Mouse (Mus musculus) brain, embryonic 14.5 days (tissue): ENCODE data around the gene Aven.

Experiments
- CTCF ChIP-seq: fragments of 200-500 bp; IDR thresholded peaks from 2 replicates; pipeline ENCODE4 v1.5.1; 2012; ENCODE audit warnings: inconsistent platforms, mild to moderate bottlenecking, moderate library complexity, borderline replicate concordance; ENCODE audit not compliant: insufficient read depth, insufficient read length; ENCODE audit errors: extremely low read depth
- POLR2A ChIP-seq: fragments of 200-500 bp; IDR thresholded peaks from 2 replicates; pipeline ENCODE4 v1.6.1; 2012; ENCODE audit warnings: mild to moderate bottlenecking, inconsistent platforms, borderline replicate concordance; ENCODE audit not compliant: poor library complexity, insufficient read depth, insufficient read length, severe bottlenecking; ENCODE audit errors: extremely low read depth

DNA sequence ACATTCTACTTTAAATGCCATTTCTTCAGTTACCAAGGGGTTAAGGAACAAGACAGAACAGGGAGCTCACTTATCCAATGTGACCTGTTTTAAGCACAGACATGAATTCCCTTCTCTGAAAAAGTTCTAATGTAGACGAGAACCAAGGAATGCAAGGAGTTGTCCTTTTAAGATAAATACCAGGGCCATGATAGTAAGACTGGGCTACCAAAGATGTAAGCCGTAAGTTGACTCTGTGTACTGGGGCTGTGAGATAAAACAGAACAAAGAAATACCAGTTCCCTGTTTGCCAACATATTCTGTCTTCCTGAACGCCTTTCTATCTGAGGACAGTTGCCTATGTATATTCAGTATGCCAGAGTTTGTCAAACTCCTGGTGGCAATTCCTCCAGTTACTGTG lies 176.7 kb downstream of the Aven start:
- TF ChIP-seq POLR2A (no peak), CTCF (no peak)
